Mouse (Mus musculus) midbrain, embryonic 16.5 days (tissue): ENCODE data around the gene Krt33a. TPM values are rescaled to one million over a fixed set of nuclear protein-coding genes. Genes with fewer than 3 reads are reported as not detected.

ENCODE experiments used
- ATAC-seq: fragments of 200-750 bp; cut with Nextera tagmentation; 2 replicates; pipeline ENCODE4 v1.8.0; 2017; ENCODE audit warnings: moderate TSS enrichment
- H3K27ac ChIP-seq: fragments of 300-500 bp; sonication (generic); 2 replicates; pipeline ENCODE4 v1.5.1; 2014; ENCODE audit warnings: mild to moderate bottlenecking, low read length, mixed read lengths
- H3K27me3 ChIP-seq: fragments of 300-500 bp; sonication (generic); 2 replicates; pipeline ENCODE4 v1.6.1; 2014; ENCODE audit warnings: low read depth, low read length, mixed read lengths; ENCODE audit not compliant: control insufficient read depth, insufficient read depth
- H3K36me3 ChIP-seq: fragments of 300-500 bp; sonication (generic); 2 replicates; pipeline ENCODE4 v1.6.1; 2014; ENCODE audit warnings: mild to moderate bottlenecking, low read length, moderate library complexity, mixed read lengths; ENCODE audit not compliant: control insufficient read depth, insufficient read depth
- H3K4me1 ChIP-seq: fragments of 300-500 bp; sonication (generic); 2 replicates; pipeline ENCODE4 v1.6.1; 2014; ENCODE audit warnings: mild to moderate bottlenecking, low read length, mixed read lengths; ENCODE audit not compliant: control insufficient read depth, insufficient read depth
- H3K4me2 ChIP-seq: fragments of 300-500 bp; sonication (generic); 2 replicates; pipeline ENCODE4 v1.6.1; 2014; ENCODE audit warnings: mild to moderate bottlenecking, low read length, mixed read lengths
- H3K4me3 ChIP-seq: fragments of 300-500 bp; sonication (generic); 2 replicates; pipeline ENCODE4 v1.5.1; 2014; ENCODE audit warnings: low read depth, mild to moderate bottlenecking, low read length, moderate library complexity, mixed read lengths
- H3K9ac ChIP-seq: fragments of 300-500 bp; sonication (generic); 2 replicates; pipeline ENCODE4 v1.6.1; 2014; ENCODE audit warnings: low read depth, low read length, mixed read lengths
- H3K9me3 ChIP-seq: fragments of 300-500 bp; sonication (generic); replicated peaks from 2 replicates; pipeline ENCODE4 v1.6.1; 2014; ENCODE audit warnings: mild to moderate bottlenecking, low read length, mixed read lengths; ENCODE audit not compliant: control insufficient read depth, poor library complexity, severe bottlenecking
- WGBS: fragments of 180-500 bp; shearing (Covaris S2); extraction: QIAGEN DNeasy Blood & Tissue Kit; methylation state at CpG from one replicate; pipeline ENCODE4 v1.1.7; 2014; 5-methylcytosine and 5-hydroxymethylcytosine counted together
- polyA plus RNA-seq: library from polyadenylated mRNA; unstranded; fragments of >200 nt; fragmentation: Nextera tagmentation; extraction: Ambion mirVana; gene quantifications from 2 replicates; pipeline ENCODE4 v1.2.1, GENCODE M21; 2015

Gene Krt33a
- polyA plus RNA-seq = not detected in 2 replicates

- Histone ChIP-seq H3K4me3 (no peak within 1 kb of the TSS), H3K27me3 (no peaks in the 10 kb centered on the region), H3K4me2 (no peak within 1 kb of the TSS), H3K4me1 (no peaks in the 10 kb centered on the region), H3K36me3 (no peaks in the 10 kb centered on the region), H3K9ac (no peak within 1 kb of the TSS), H3K27ac (no peak within 1 kb of the TSS), H3K9me3 (no peaks in the 10 kb centered on the region)
- ATAC-seq = no peak
- WGBS = 82% methylated on average over 4 of the region's 4 CpGs
Observed at GRCm38 (mm10) chr11:100016112-100016511, at the start of gene Krt33a. Gene Krt33a (minus strand): TSS chr11:100016212.

DNA sequence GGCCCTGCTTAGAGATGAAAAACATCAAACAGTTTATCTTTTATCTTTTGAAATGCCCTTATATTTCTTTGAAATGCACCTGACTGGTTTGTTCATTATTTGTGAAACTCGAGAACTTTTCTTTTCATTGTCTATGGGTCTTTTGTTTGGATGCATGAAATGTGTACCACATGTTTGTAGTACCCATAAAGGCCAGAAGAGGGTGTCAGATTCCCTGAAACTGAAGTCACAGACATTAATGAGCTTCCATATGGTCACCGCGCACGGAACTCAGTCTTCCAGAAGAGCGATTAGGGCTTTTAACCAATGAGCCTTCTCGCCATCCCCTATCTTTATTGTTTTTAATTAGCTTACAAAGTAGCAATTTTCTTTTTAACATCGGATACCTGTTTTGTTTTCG lies 42.9 kb upstream of the Krt33a start:
- no peaks in the 10 kb centered on the region for H3K27me3 ChIP-seq
- no peak overlapping the region for H3K4me2 ChIP-seq
- WGBS = 72% methylated on average over 8 of the region's 8 CpGs
- no peak for ATAC-seq
- no peaks in the 10 kb centered on the region for H3K9me3 ChIP-seq
- no peaks in the 10 kb centered on the region for H3K4me1 ChIP-seq
- H3K4me3 ChIP-seq = no peak overlapping the region
- H3K36me3 ChIP-seq = no peaks in the 10 kb centered on the region
- no peak overlapping the region for H3K27ac ChIP-seq
- no peak overlapping the region for H3K9ac ChIP-seq

GRCm38 (mm10) chr11:100055686-100056655 lies 40.0 kb upstream of the Krt33a start:
- no peaks in the 10 kb centered on the region for H3K4me1 ChIP-seq
- H3K9me3 ChIP-seq = no peaks in the 10 kb centered on the region
- H3K27ac ChIP-seq = no peak overlapping the region
- H3K36me3 ChIP-seq = no peaks in the 10 kb centered on the region
- H3K4me3 ChIP-seq = no peak overlapping the region
- ATAC-seq = no peak
- H3K9ac ChIP-seq = no peak overlapping the region
- WGBS = 78% methylated on average over 9 of the region's 9 CpGs
- H3K27me3 ChIP-seq = no peaks in the 10 kb centered on the region
- no peak overlapping the region for H3K4me2 ChIP-seq

- no peak for ATAC-seq
Observed at GRCm38 (mm10) chr11:100050451-100050850, 34.4 kb upstream of the Krt33a start, which contains the start of gene Krt31. Gene Krt31 (minus strand): TSS chr11:100050551.

GRCm38 (mm10) chr11:100047193-100047592 lies 31.2 kb upstream of the Krt33a start:
- Histone ChIP-seq H3K4me3 (no peak overlapping the region), H3K36me3 (no peaks in the 10 kb centered on the region), H3K4me1 (no peaks in the 10 kb centered on the region), H3K27ac (no peak overlapping the region), H3K9ac (no peak overlapping the region), H3K4me2 (no peak overlapping the region), H3K9me3 (no peaks in the 10 kb centered on the region), H3K27me3 (no peaks in the 10 kb centered on the region)
- no peak for ATAC-seq
- WGBS = 85% methylated on average over 2 of the region's 2 CpGs

More at GRCm38 (mm10) chr11:100050451-100050850, 34.4 kb upstream of the Krt33a start, which contains the start of gene Krt31:
- Histone ChIP-seq H3K4me3 (no peak within 1 kb of the TSS), H3K9ac (no peak within 1 kb of the TSS), H3K4me2 (no peak within 1 kb of the TSS), H3K4me1 (no peaks in the 10 kb centered on the region), H3K36me3 (no peaks in the 10 kb centered on the region), H3K27me3 (no peaks in the 10 kb centered on the region), H3K27ac (no peak within 1 kb of the TSS), H3K9me3 (no peaks in the 10 kb centered on the region)
- 81% methylated on average over 3 of the region's 3 CpGs for WGBS

GRCm38 (mm10) chr11:100046303-100046866 lies 30.4 kb upstream of the Krt33a start:
- no peak overlapping the region for H3K9ac ChIP-seq
- H3K27ac ChIP-seq = no peak overlapping the region
- H3K4me3 ChIP-seq = no peak overlapping the region
- ATAC-seq = no peak
- no peak overlapping the region for H3K4me2 ChIP-seq
- H3K27me3 ChIP-seq = no peaks in the 10 kb centered on the region
- H3K4me1 ChIP-seq = no peaks in the 10 kb centered on the region
- WGBS = 89% methylated on average over 6 of the region's 6 CpGs
- H3K36me3 ChIP-seq = no peaks in the 10 kb centered on the region
- H3K9me3 ChIP-seq = no peaks in the 10 kb centered on the region

DNA sequence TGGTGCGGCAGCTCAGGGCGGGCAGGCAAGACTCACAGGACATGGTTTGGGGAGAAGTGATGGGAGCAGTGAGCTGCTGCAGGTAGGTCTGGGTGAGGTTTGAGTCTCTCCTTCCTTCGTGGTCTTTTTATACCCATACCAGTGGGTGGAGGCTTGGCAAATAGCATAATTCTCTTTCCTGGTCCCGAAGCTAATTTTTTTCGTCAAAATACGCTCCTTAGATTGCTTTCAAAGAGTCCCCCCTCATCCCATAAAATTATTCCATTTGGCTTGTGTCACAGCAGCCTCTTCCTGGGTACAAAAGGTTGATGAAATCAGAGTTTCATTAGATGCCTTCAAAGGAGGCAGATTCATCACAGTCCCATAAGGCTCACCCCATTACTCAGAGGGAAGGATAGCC lies 25.4 kb upstream of the Krt33a start, which contains the start of gene Krt34:
Gene Krt34, minus strand, starts transcription at position 101 of the 400 bp plus-strand sequence.
- WGBS = 91% methylated on average over 6 of the region's 6 CpGs
- ATAC-seq = no peak
- no peak within 1 kb of the TSS for H3K4me2 ChIP-seq
- H3K4me3 ChIP-seq = no peak within 1 kb of the TSS
- H3K9me3 ChIP-seq = no peaks in the 10 kb centered on the region
- H3K27ac ChIP-seq = no peak within 1 kb of the TSS
- no peaks in the 10 kb centered on the region for H3K27me3 ChIP-seq
- no peaks in the 10 kb centered on the region for H3K4me1 ChIP-seq
- H3K9ac ChIP-seq = no peak within 1 kb of the TSS
- H3K36me3 ChIP-seq = no peaks in the 10 kb centered on the region

DNA sequence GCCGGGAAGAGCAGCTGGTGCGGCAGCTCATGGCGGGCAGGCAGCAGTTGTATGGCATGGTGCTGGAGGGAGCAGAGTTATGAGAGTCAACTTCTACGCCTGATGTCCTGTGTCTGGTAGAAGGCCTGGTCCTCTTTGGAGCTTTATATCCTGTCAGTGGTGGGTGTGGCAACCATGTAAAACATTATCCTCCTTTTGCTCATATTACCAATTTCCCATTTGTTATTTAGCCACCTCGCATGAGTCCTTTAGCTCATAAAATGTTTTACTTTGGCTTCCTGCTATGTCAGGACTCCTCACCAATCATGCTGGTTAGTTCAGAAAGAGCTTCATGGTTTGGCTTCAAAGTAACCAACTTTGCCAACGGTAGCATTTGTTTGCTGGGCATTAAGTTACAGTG lies 13.8 kb upstream of the Krt33a start, which contains the start of gene Krt33b:
Gene Krt33b, minus strand, starts transcription at position 101 of the 400 bp plus-strand sequence.
- Histone ChIP-seq H3K9ac (no peak within 1 kb of the TSS), H3K27me3 (no peaks in the 10 kb centered on the region), H3K27ac (no peak within 1 kb of the TSS), H3K36me3 (no peaks in the 10 kb centered on the region), H3K4me2 (no peak within 1 kb of the TSS), H3K4me3 (no peak within 1 kb of the TSS), H3K9me3 (no peaks in the 10 kb centered on the region), H3K4me1 (no peaks in the 10 kb centered on the region)
- no peak for ATAC-seq
- 91% methylated on average over 6 of the region's 6 CpGs for WGBS

DNA sequence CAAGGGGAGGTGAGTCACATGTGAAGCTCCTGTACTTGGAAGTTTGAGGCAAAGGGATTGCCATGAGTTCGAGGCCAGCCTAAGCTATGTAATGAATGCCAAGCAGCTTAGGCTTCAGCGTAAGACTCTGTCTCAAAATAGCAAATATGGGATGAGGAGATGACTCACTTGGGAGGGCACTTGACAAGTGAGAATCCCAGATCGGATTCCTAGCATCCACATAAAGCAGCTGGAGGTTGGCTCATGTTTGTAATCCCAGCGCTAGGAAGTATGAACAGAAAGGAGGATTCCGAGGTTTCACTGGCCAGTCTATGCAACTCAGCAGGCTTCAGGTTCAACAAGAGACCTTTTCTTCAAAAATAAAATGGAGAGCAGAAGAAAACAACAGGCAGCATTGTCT lies 5.4 kb upstream of the Krt33a start:
- Histone ChIP-seq H3K36me3 (no peaks in the 10 kb centered on the region), H3K4me2 (no peak overlapping the region), H3K4me3 (no peak overlapping the region), H3K27ac (no peak overlapping the region), H3K9ac (no peak overlapping the region), H3K4me1 (no peaks in the 10 kb centered on the region), H3K27me3 (no peaks in the 10 kb centered on the region), H3K9me3 (no peaks in the 10 kb centered on the region)
- no peak for ATAC-seq
- WGBS = 81% methylated on average over 5 of the region's 5 CpGs
